Mouse (Mus musculus): ENCODE results near the gene Myh10.

Myh10 gene

GRCm38 (mm10) chr11:68745374-68746200, 54.2 kb downstream of the Myh10 start:
- DNase-seq (ENCODE audit: low read depth): no peak

- DNase-seq (ENCODE audit: low read depth): no peak
Measured at GRCm38 (mm10) chr11:68748121-68748520, 56.8 kb downstream of the Myh10 start.

- no peak for DNase-seq (ENCODE audit: low read depth)
Measured at GRCm38 (mm10) chr11:68750206-68750605, 58.8 kb downstream of the Myh10 start.

GRCm38 (mm10) chr11:68750938-68751337, 59.6 kb downstream of the Myh10 start:
- peak; percentile 68 for DNase-seq (ENCODE audit: low read depth)

- DNase-seq (ENCODE audit: low read depth): peak; percentile 10
Measured at GRCm38 (mm10) chr11:68754283-68754682, 62.9 kb downstream of the Myh10 start.

- DNase-seq (ENCODE audit: low read depth): no peak
Measured at GRCm38 (mm10) chr11:68756456-68757348, 65.3 kb downstream of the Myh10 start.

- no peak for DNase-seq (ENCODE audit: low read depth)
Measured at GRCm38 (mm10) chr11:68759691-68760090, 68.3 kb downstream of the Myh10 start.

- DNase-seq (ENCODE audit: low read depth): no peak
Measured at GRCm38 (mm10) chr11:68761155-68761554, 69.8 kb downstream of the Myh10 start.

GRCm38 (mm10) chr11:68761664-68762063, 70.3 kb downstream of the Myh10 start:
- DNase-seq (ENCODE audit: low read depth): no peak

- no peak for DNase-seq (ENCODE audit: low read depth)
Measured at GRCm38 (mm10) chr11:68764622-68765021, 73.3 kb downstream of the Myh10 start.

- DNase-seq (ENCODE audit: low read depth): no peak
Measured at GRCm38 (mm10) chr11:68767762-68768542, 76.6 kb downstream of the Myh10 start.

- no peak for DNase-seq (ENCODE audit: low read depth)
Measured at GRCm38 (mm10) chr11:68769770-68770510, 78.6 kb downstream of the Myh10 start.

GRCm38 (mm10) chr11:68776147-68776655, 84.8 kb downstream of the Myh10 start:
- DNase-seq (ENCODE audit: low read depth): no peak

- DNase-seq (ENCODE audit: low read depth): no peak
Measured at GRCm38 (mm10) chr11:68777933-68778332, 86.6 kb downstream of the Myh10 start.

- no peak for DNase-seq (ENCODE audit: low read depth)
Measured at GRCm38 (mm10) chr11:68778855-68779254, 87.5 kb downstream of the Myh10 start.

- no peak for DNase-seq (ENCODE audit: low read depth)
Measured at GRCm38 (mm10) chr11:68779735-68780465, 88.5 kb downstream of the Myh10 start.

- no peak for DNase-seq (ENCODE audit: low read depth)
Measured at GRCm38 (mm10) chr11:68780466-68781114, 89.2 kb downstream of the Myh10 start.

- DNase-seq (ENCODE audit: low read depth): peak; percentile 68
Measured at GRCm38 (mm10) chr11:68782336-68782735, 91.0 kb downstream of the Myh10 start.

- DNase-seq (ENCODE audit: low read depth): no peak
Measured at GRCm38 (mm10) chr11:68785813-68786212, 94.5 kb downstream of the Myh10 start.

- no peak for DNase-seq (ENCODE audit: low read depth)
Measured at GRCm38 (mm10) chr11:68787222-68787621, 95.9 kb downstream of the Myh10 start.

All from NIH3T3 (cell line).